Mouse (Mus musculus) liver, postnatal 0 days (tissue): ENCODE measurements around the gene Syn3. TPM values are rescaled to one million over a fixed set of nuclear protein-coding genes. Genes with fewer than 3 reads are reported as not detected.

Experiments used
- ATAC-seq: fragments of 200-750 bp; cut with Nextera tagmentation; 2 replicates; pipeline ENCODE4 v1.8.0; 2017; ENCODE audit warnings: mild to moderate bottlenecking, moderate library complexity
- DNase-seq: peaks from one replicate; pipeline ENCODE4 v3.0.0-alpha.2; 2016
- H3K27ac ChIP-seq: fragments of 300-500 bp; sonication (generic); 2 replicates; pipeline ENCODE4 v1.5.1; 2014; ENCODE audit warnings: antibody characterized with exemption, moderate library complexity, mild to moderate bottlenecking, low read depth
- H3K27me3 ChIP-seq: fragments of 300-500 bp; sonication (generic); 2 replicates; pipeline ENCODE4 v1.6.1; 2014; ENCODE audit warnings: low read length, control low read depth, mixed read lengths; ENCODE audit not compliant: insufficient read depth
- H3K36me3 ChIP-seq: fragments of 300-500 bp; sonication (generic); replicated peaks from 2 replicates; pipeline ENCODE4 v1.6.1; 2014; ENCODE audit warnings: mild to moderate bottlenecking, control low read depth, low read length, moderate library complexity, mixed read lengths; ENCODE audit not compliant: insufficient read depth
- H3K4me1 ChIP-seq: fragments of 300-500 bp; sonication (generic); 2 replicates; pipeline ENCODE4 v1.6.1; 2014; ENCODE audit warnings: antibody characterized with exemption, mild to moderate bottlenecking, control low read depth; ENCODE audit not compliant: insufficient read depth
- H3K4me2 ChIP-seq: fragments of 300-500 bp; sonication (generic); 2 replicates; pipeline ENCODE4 v1.6.1; 2014; ENCODE audit warnings: low read depth, mild to moderate bottlenecking, low read length, moderate library complexity, mixed read lengths
- H3K4me3 ChIP-seq: fragments of 300-500 bp; sonication (generic); 2 replicates; pipeline ENCODE4 v1.5.1; 2014; ENCODE audit warnings: low read depth, low read length
- H3K9ac ChIP-seq: fragments of 300-500 bp; sonication (generic); replicated peaks from 2 replicates; pipeline ENCODE4 v1.6.1; 2014; ENCODE audit warnings: mild to moderate bottlenecking, moderate library complexity
- H3K9me3 ChIP-seq: fragments of 300-500 bp; sonication (generic); 2 replicates; pipeline ENCODE4 v1.6.1; 2016; ENCODE audit warnings: mild to moderate bottlenecking, control low read depth, low read length, mixed read lengths
- CTCF ChIP-seq: sonication (generic); IDR thresholded peaks from 2 replicates; pipeline ENCODE4 v1.5.1; 2016; ENCODE audit warnings: antibody characterized with exemption, low read depth
- EP300 ChIP-seq: IDR thresholded peaks from 2 replicates; pipeline ENCODE4 v1.6.1; 2016; ENCODE audit warnings: antibody characterized with exemption, low read depth, mild to moderate bottlenecking
- WGBS: fragments of 180-500 bp; shearing (Covaris S2); extraction: QIAGEN DNeasy Blood & Tissue Kit; methylation state at CpG from one replicate; pipeline ENCODE4 v1.1.7; 2014; ENCODE audit not compliant: insufficient replicate concordance; 5-methylcytosine and 5-hydroxymethylcytosine counted together
- polyA plus RNA-seq: library from polyadenylated mRNA; unstranded; fragments of >200 nt; fragmentation: Nextera tagmentation; extraction: Ambion mirVana; gene quantifications from 2 replicates; pipeline ENCODE4 v1.2.1, GENCODE M21; 2015

Syn3 gene
- polyA plus RNA-seq, 1 experiment from 2014 or later, result 0.25 TPM

DNA sequence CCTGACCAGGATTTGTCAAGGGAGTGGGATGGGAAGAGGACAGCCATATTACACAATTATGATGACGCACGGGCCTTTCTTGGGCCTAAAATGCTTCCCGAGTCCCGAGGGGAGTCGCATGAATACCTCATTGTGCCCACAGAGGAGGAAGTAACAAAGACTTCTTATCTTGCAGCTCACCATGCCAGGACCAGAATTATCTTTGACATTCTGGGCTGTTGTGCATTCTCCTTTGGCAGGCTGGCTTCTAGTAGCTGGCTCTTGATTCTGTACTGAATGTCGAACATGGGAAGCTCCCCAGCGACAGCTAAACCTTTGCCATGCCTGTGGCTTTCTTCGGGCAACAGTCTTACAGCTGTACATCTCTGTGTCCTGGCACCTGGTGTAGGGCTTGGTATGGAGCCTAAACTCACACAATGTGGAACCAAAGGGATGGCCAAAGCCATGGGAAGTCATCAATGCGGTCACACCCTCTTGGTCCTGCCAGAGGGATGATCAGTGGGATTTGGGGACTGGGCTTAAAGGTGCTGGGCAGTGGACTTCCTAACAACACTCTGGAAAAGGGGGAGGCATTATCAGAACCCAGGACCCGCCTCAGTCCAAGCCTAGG is 250.5 kb downstream of the Syn3 start:
- Histone ChIP-seq H3K27ac (no peak overlapping the region), H3K4me2 (no peak overlapping the region), H3K4me3 (no peak overlapping the region), H3K4me1 (no peaks in the 10 kb centered on the region), H3K36me3 (no peaks in the 10 kb centered on the region), H3K27me3 (no peaks in the 10 kb centered on the region), H3K9me3 (no peaks in the 10 kb centered on the region), H3K9ac (no peak overlapping the region)
- ATAC-seq, result no peak
- TF ChIP-seq CTCF, result no peak
- TF ChIP-seq EP300, result no peak
- DNase-seq, result no peak
- WGBS, result 68% methylated on average over 10 of the region's 10 CpGs

DNA sequence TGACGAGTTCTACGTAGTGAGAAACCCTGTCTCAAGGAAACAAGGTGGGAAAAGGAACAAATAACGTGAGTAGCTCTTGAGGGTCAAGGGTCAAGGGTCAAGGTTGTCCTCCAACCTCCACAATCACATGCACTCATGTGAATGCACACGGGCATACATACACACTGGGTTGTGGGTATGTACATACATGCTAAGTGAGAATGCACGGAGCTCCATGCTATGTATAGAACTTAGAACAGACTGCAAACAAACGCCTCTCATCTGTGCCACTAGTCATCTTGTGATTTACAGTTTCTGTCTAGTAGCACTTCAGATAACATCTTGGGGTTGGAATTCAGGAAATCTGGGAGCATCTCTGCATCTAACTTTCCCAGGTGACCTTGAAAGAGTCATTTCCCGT is 253.3 kb downstream of the Syn3 start:
- Histone ChIP-seq H3K27me3 (no peaks in the 10 kb centered on the region), H3K4me3 (no peak overlapping the region), H3K9me3 (no peaks in the 10 kb centered on the region), H3K4me2 (no peak overlapping the region), H3K36me3 (no peaks in the 10 kb centered on the region), H3K9ac (no peak overlapping the region), H3K27ac (no peak overlapping the region), H3K4me1 (no peaks in the 10 kb centered on the region)
- WGBS, result 71% methylated on average over 7 of the region's 7 CpGs
- DNase-seq (no peak), ATAC-seq (no peak)
- no peak for TF ChIP-seq EP300
- no peak for TF ChIP-seq CTCF

- TF ChIP-seq EP300 (no peak), CTCF (no peak)
- ATAC-seq (no peak), DNase-seq (no peak)
- 78% methylated on average over 6 of the region's 6 CpGs for WGBS
- Histone ChIP-seq H3K36me3 (no peaks in the 10 kb centered on the region), H3K9ac (no peak overlapping the region), H3K27me3 (no peaks in the 10 kb centered on the region), H3K9me3 (no peaks in the 10 kb centered on the region), H3K27ac (no peak overlapping the region), H3K4me3 (no peak overlapping the region), H3K4me1 (no peaks in the 10 kb centered on the region), H3K4me2 (no peak overlapping the region)
Observed at GRCm38 (mm10) chr10:86243525-86243924, 255.2 kb downstream of the Syn3 start.

- no peaks in the 10 kb centered on the region for H3K9me3 ChIP-seq
- H3K36me3 ChIP-seq, result no peaks in the 10 kb centered on the region
- 73% methylated on average over 3 of the region's 3 CpGs for WGBS
- TF ChIP-seq CTCF (no peak), EP300 (no peak)
- no peak overlapping the region for H3K4me2 ChIP-seq
- no peak overlapping the region for H3K9ac ChIP-seq
- no peak overlapping the region for H3K4me3 ChIP-seq
- H3K4me1 ChIP-seq, result no peaks in the 10 kb centered on the region
- no peak for DNase-seq
- no peaks in the 10 kb centered on the region for H3K27me3 ChIP-seq
- no peak for ATAC-seq
- H3K27ac ChIP-seq, result no peak overlapping the region
Observed at GRCm38 (mm10) chr10:86242721-86243120, 256.0 kb downstream of the Syn3 start.

GRCm38 (mm10) chr10:86230006-86230405 is 268.7 kb downstream of the Syn3 start:
- DNase-seq, result no peak
- H3K9ac ChIP-seq, result no peak overlapping the region
- no peak for ATAC-seq
- H3K4me1 ChIP-seq, result no peaks in the 10 kb centered on the region
- no peak for TF ChIP-seq CTCF
- TF ChIP-seq EP300, result no peak
- H3K27ac ChIP-seq, result no peak overlapping the region
- no peak overlapping the region for H3K4me2 ChIP-seq
- WGBS, result 77% methylated on average over 6 of the region's 6 CpGs
- H3K4me3 ChIP-seq, result no peak overlapping the region
- no peaks in the 10 kb centered on the region for H3K9me3 ChIP-seq
- no peaks in the 10 kb centered on the region for H3K36me3 ChIP-seq
- no peaks in the 10 kb centered on the region for H3K27me3 ChIP-seq

DNA sequence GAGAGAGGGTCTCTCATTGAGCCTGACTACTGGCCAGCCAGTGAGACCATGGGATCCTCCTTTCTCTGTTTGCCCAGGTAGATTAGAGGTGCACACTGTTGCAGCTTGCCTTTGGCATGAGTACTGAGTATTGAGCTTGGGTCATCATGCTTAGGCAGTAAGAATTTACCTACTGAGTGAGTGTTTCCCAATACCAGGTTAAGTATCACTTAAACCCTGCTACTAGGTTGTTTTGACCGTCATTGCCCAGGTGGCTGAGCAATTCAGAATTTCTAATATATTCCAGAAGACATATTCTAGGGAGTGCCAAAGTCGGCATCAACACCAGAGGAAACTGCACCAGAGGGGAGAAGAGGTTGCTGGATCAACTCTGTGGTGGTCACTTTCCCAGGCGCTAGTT is 273.2 kb downstream of the Syn3 start:
- no peaks in the 10 kb centered on the region for H3K36me3 ChIP-seq

More for the DNA sequence above, 273.2 kb downstream of the Syn3 start:
- Histone ChIP-seq H3K4me2 (no peak overlapping the region), H3K9me3 (no peaks in the 10 kb centered on the region), H3K9ac (no peak overlapping the region), H3K27me3 (no peaks in the 10 kb centered on the region), H3K4me1 (no peaks in the 10 kb centered on the region), H3K4me3 (no peak overlapping the region), H3K27ac (no peak overlapping the region)
- ATAC-seq (no peak), DNase-seq (no peak)
- no peak for TF ChIP-seq CTCF
- no peak for TF ChIP-seq EP300
- 76% methylated on average over 3 of the region's 3 CpGs for WGBS
